Mouse (Mus musculus) kidney, adult 2 months (tissue): Measurements from ENCODE around the gene Trabd. TPM values are rescaled to one million over a fixed set of nuclear protein-coding genes. Genes with fewer than 3 reads are reported as not detected.

Experiments used
- DNase-seq: peaks from one replicate; pipeline ENCODE4 v3.0.0; 2021
- H3K27ac ChIP-seq: fragments of 200-500 bp; 2 replicates; pipeline ENCODE4 v1.5.1; 2012; ENCODE audit warnings: low read depth, low read length, control low read depth, inconsistent platforms; ENCODE audit not compliant: insufficient read depth
- H3K27me3 ChIP-seq: fragments of 200-500 bp; replicated peaks from 2 replicates; pipeline ENCODE4 v1.6.1; 2012; ENCODE audit warnings: mild to moderate bottlenecking, moderate library complexity, low read length, inconsistent platforms; ENCODE audit not compliant: control insufficient read depth, insufficient read depth
- H3K36me3 ChIP-seq: fragments of 200-500 bp; 2 replicates; pipeline ENCODE4 v1.6.1; 2012; ENCODE audit warnings: mild to moderate bottlenecking, moderate library complexity, low read length, inconsistent platforms; ENCODE audit not compliant: control insufficient read depth, insufficient read depth
- H3K4me1 ChIP-seq: fragments of 200-500 bp; 2 replicates; pipeline ENCODE4 v1.6.1; 2011; ENCODE audit warnings: low read length; ENCODE audit not compliant: control insufficient read depth, insufficient read depth
- H3K4me3 ChIP-seq: fragments of 200-500 bp; 2 replicates; pipeline ENCODE4 v1.5.1; 2011; ENCODE audit warnings: mild to moderate bottlenecking, low read depth, low read length, control low read depth; ENCODE audit not compliant: insufficient read depth
- CTCF ChIP-seq: fragments of 200-500 bp; conservative IDR thresholded peaks from 2 replicates; pipeline ENCODE4 v1.5.1; 2011; ENCODE audit warnings: low read depth, mild to moderate bottlenecking, control low read depth, low read length, moderate library complexity, mixed read lengths; ENCODE audit not compliant: insufficient read depth, insufficient read length
- POLR2A ChIP-seq: fragments of 200-500 bp; IDR thresholded peaks from one replicate; pipeline ENCODE4 v1.6.1; 2011; ENCODE audit warnings: low read depth, low read length, control low read depth
- WGBS: fragments of 180-500 bp; shearing (Covaris S2); methylation state at CpG from one replicate; pipeline ENCODE4 v1.1.7; 2018; 5-methylcytosine and 5-hydroxymethylcytosine counted together
- polyA plus RNA-seq: library from polyadenylated mRNA; depleted of rRNA; stranded (reverse); fragments of >200 nt; gene quantifications from 2 replicates; pipeline ENCODE4 v1.2.3, GENCODE M21; 2012

Gene Trabd
- polyA plus RNA-seq, 1 experiment, result 47.2 TPM

DNA sequence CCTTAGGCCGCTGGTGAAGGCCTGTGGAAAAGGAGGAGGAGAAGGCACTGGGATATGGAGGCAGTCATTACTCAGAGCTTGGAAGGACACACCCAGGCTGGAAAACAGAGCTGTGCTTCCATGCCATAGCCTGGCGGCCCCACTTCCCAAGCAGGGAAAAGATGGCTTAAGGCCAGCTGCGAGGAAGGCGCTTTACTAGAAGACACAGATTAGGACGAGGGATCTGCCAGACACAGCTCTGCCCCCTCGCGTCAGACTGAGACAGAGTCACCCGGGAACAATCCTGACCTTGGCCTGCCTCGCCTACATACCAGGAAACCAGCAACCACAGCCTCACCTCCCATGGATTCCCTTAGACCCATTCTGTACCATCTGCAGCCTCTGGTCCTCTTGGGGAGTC lies 35.2 kb downstream of the Trabd start:
- Histone ChIP-seq H3K27ac (no peak overlapping the region), H3K36me3 (no peaks in the 10 kb centered on the region), H3K4me3 (no peak overlapping the region), H3K4me1 (no peaks in the 10 kb centered on the region), H3K27me3 (no peaks in the 10 kb centered on the region)
- WGBS, result 73% methylated on average over 9 of the region's 9 CpGs
- DNase-seq, result no peak
- TF ChIP-seq POLR2A (no peak), CTCF (0 out of 2 replicates have a peak, but pooled peaks have one; percentile 14)

DNA sequence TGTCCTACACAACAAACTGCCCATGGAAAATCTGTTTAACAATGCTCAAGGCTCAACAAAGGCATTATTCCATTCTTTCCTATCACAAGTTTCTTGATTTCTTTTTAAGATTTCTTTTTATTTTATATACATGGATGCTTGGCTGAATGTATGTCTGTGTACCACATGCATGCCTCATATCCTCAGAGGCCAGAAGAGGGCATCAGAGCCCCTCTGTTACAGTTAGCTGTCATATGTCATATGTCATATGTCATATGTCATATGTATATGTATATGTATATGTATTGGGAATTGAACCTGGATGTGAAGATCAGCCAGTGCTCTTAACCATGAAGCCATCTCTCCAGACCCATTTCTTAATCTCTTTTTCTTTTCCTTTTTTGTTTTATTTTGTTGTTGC lies 43.1 kb downstream of the Trabd start:
- H3K27ac ChIP-seq, result no peak overlapping the region
- H3K36me3 ChIP-seq, result no peaks in the 10 kb centered on the region
- no peak overlapping the region for H3K4me3 ChIP-seq
- no peak for DNase-seq
- peaks cover 7% of the 10 kb centered on the region; the same call in 1 of the 2 replicates for H3K4me1 ChIP-seq
- TF ChIP-seq CTCF (peak; percentile 24; the same call in 1 of the 2 replicates), POLR2A (no peak)
- no peaks in the 10 kb centered on the region for H3K27me3 ChIP-seq

DNA sequence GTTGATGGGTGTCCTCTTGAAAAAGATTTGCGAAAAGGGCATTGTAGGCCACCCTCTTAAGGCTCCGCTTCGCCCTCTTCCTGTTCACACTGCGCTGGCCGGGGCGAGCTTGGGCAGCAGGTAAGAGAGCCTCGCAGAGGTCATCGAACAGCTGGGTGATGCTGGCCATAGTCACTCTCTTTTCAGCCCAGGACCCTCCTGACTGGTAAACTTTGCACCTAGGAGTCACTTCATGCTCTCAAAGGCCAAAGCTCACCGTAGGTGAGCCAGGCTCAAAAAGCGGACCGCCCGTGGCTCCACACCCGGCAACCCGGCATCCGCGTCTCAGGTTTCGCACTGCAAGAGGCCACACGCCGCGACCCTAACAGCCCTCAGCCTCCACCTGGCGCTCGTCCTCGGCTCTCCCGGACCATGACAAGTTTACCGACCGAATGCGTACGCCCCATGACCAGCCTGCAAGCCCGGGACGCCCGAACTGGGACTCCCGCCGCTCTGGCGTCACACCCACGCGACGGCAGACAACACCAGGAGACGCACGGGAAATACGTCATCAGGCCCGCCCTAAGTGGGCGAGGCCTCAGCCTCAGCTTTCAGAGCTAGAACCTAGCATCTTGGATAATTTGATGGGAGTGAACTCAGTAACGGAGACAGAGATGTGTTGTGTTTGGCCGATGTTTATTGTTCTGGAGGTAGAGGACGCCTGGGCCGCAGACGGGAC lies 47.9 kb downstream of the Trabd start, which contains the start of gene Tubgcp6:
TSS of gene Tubgcp6 (minus strand) at position 464 of the 718 bp plus-strand sequence.
- TF ChIP-seq CTCF (no peak), POLR2A (peak; percentile 18)
- Histone ChIP-seq H3K4me3 (peak within 1 kb of the TSS; percentile 92), H3K36me3 (no peaks in the 10 kb centered on the region), H3K4me1 (peaks cover 15% of the 10 kb centered on the region), H3K27ac (peak within 1 kb of the TSS; percentile 26; the same call in 1 of the 2 replicates), H3K27me3 (no peaks in the 10 kb centered on the region)
- under 1% methylated on average over 47 of the region's 47 CpGs for WGBS
- peak; percentile 97 for DNase-seq

DNA sequence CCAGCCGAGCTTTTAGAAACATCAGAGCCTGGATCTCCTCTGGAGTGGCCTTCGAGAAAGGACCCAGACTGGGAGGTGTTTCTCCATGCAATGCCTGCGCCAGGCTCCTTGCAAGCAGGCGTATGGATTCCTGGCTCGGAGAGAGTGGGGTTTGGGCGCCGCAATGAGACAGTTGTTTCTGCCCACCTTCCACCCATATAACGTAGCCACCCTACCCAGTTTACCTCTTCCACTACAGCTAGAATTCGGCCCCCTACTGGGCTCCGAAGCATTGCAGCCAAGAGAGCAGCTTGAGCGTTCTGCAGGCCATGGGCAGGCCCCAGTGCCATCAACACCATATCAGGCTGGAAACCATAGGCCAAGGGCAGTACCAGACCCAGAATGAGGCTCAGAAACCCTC lies 48.7 kb downstream of the Trabd start:
- 19% methylated on average over 11 of the region's 11 CpGs for WGBS
- H3K27me3 ChIP-seq, result no peaks in the 10 kb centered on the region
- H3K27ac ChIP-seq, result no peak overlapping the region
- peaks cover 16% of the 10 kb centered on the region for H3K4me1 ChIP-seq
- DNase-seq, result no peak
- H3K36me3 ChIP-seq, result no peaks in the 10 kb centered on the region
- peak overlapping the region; percentile 92 for H3K4me3 ChIP-seq
- no peak for TF ChIP-seq POLR2A
- TF ChIP-seq CTCF, result no peak

DNA sequence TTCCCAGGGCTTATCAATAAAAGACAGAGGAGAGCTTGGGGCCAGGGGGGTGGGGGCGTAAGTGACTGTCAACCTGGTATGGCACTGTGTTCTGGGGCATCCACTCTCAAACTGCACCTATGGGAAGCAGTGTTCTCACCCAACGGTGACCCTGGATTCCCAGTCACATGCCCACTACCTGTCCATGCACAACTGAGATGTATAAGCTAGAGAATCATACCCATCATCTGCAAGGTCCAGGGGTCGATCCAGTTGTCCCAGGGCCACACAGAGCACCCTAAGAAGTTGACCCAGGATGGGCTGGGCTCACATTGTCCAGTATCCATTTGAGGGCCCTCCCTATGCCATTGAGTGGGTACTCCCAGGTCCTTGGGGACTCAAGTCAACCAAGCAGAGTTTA lies 49.4 kb downstream of the Trabd start:
- no peak overlapping the region for H3K4me3 ChIP-seq

DNA sequence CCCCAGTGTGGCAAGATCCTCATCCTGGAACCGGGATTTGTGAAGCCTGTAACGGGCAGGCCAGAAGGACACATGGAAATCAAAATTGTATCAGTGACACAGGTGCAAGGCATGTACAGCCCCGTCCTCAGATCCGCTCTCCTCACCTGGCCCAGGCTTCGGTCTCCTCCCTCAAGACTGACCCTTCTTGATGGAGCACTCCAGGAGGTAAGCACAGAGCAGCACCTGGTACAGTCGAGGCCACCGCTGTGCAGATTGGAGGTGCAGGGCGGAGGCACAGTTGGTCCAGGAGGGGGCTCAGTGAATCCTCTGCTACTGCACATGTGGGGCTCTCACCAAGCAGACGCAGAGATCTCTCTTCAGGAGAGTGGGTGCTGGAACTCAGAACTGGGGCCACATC lies 50.4 kb downstream of the Trabd start:
- peaks cover 20% of the 10 kb centered on the region for H3K4me1 ChIP-seq
- DNase-seq, result no peak
- H3K27me3 ChIP-seq, result no peaks in the 10 kb centered on the region
- 96% methylated on average over 9 of the region's 9 CpGs for WGBS
- H3K27ac ChIP-seq, result no peak overlapping the region
- no peak for TF ChIP-seq POLR2A
- TF ChIP-seq CTCF, result no peak
- H3K4me3 ChIP-seq, result no peak overlapping the region
- no peaks in the 10 kb centered on the region for H3K36me3 ChIP-seq

More for the DNA sequence above, 49.4 kb downstream of the Trabd start:
- peaks cover 20% of the 10 kb centered on the region for H3K4me1 ChIP-seq
- no peaks in the 10 kb centered on the region for H3K36me3 ChIP-seq
- DNase-seq, result no peak
- no peak overlapping the region for H3K27ac ChIP-seq
- TF ChIP-seq CTCF (no peak), POLR2A (no peak)
- 97% methylated on average over 3 of the region's 3 CpGs for WGBS
- H3K27me3 ChIP-seq, result no peaks in the 10 kb centered on the region

DNA sequence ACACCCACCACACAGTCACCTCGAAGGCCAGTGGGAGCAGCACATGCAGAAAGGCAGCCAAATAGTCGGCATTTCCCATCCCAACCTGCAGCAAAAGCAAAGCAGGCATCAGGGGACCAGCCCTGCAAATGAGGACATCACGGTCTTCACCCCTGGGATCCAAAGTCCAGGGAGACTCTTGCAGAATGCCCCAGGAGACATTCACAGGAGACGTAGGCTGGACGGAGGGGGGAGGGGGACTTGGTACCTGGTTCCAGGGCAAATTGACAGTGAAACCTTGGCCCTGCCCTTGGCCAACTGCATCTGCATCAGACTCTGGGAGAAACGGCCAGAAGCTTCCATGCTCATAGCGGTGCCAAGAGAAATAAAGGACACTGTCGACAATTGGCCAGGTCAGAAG lies 51.7 kb downstream of the Trabd start:
- Histone ChIP-seq H3K27ac (no peak overlapping the region), H3K4me1 (peaks cover 20% of the 10 kb centered on the region), H3K27me3 (no peaks in the 10 kb centered on the region), H3K4me3 (no peak overlapping the region), H3K36me3 (no peaks in the 10 kb centered on the region)
- DNase-seq, result peak; percentile 81
- WGBS, result 62% methylated on average over 8 of the region's 8 CpGs
- no peak for TF ChIP-seq CTCF
- TF ChIP-seq POLR2A, result no peak
